Mouse (Mus musculus) limb, embryonic 11.5 days (tissue): ENCODE data around the gene Ssu72. TPM values are rescaled to one million over a fixed set of nuclear protein-coding genes. Genes with fewer than 3 reads are reported as not detected.
A peak's percentile ranks its signal among the peaks of the same experiment; 100 is the strongest.

Experiments
- ATAC-seq: fragments of 200-750 bp; cut with Nextera tagmentation; 2 replicates; pipeline ENCODE4 v1.8.0; 2017; ENCODE audit warnings: low read depth; ENCODE audit not compliant: insufficient number of reproducible peaks, low FRiP score, low TSS enrichment
- DNase-seq: peaks from one replicate; pipeline ENCODE4 v3.0.0-alpha.2; 2015; ENCODE audit warnings: low spot score
- H3K27ac ChIP-seq: fragments of 300-500 bp; sonication (generic); replicated peaks from 2 replicates; pipeline ENCODE4 v1.5.1; 2014; ENCODE audit warnings: low read depth, mild to moderate bottlenecking, low read length
- H3K27me3 ChIP-seq: fragments of 300-500 bp; sonication (generic); 2 replicates; pipeline ENCODE4 v1.6.1; 2014; ENCODE audit warnings: mild to moderate bottlenecking, low read length, mixed read lengths; ENCODE audit not compliant: control insufficient read depth, insufficient read depth
- H3K36me3 ChIP-seq: fragments of 300-500 bp; sonication (generic); 2 replicates; pipeline ENCODE4 v1.6.1; 2014; ENCODE audit warnings: mild to moderate bottlenecking, low read length, moderate library complexity, mixed read lengths; ENCODE audit not compliant: control insufficient read depth, insufficient read depth
- H3K4me1 ChIP-seq: fragments of 300-500 bp; sonication (generic); 2 replicates; pipeline ENCODE4 v1.6.1; 2014; ENCODE audit warnings: low read length, mixed read lengths; ENCODE audit not compliant: control insufficient read depth, insufficient read depth
- H3K4me2 ChIP-seq: fragments of 300-500 bp; sonication (generic); 2 replicates; pipeline ENCODE4 v1.6.1; 2014; ENCODE audit warnings: low read depth, mild to moderate bottlenecking, moderate library complexity; ENCODE audit not compliant: severe bottlenecking
- H3K4me3 ChIP-seq: fragments of 300-500 bp; sonication (generic); 2 replicates; pipeline ENCODE4 v1.5.1; 2014; ENCODE audit warnings: low read depth, low read length
- H3K9ac ChIP-seq: fragments of 300-500 bp; sonication (generic); 2 replicates; pipeline ENCODE4 v1.6.1; 2014; ENCODE audit warnings: mild to moderate bottlenecking, low read length
- H3K9me3 ChIP-seq: fragments of 300-500 bp; sonication (generic); 2 replicates; pipeline ENCODE4 v1.6.1; 2016; ENCODE audit warnings: low read length; ENCODE audit not compliant: control insufficient read depth
- WGBS: fragments of 180-500 bp; shearing (Covaris S2); extraction: QIAGEN DNeasy Blood & Tissue Kit; methylation state at CpG from one replicate; pipeline ENCODE4 v1.1.7; 2014; 5-methylcytosine and 5-hydroxymethylcytosine counted together
- polyA plus RNA-seq: library from polyadenylated mRNA; unstranded; fragments of >200 nt; fragmentation: Nextera tagmentation; extraction: Ambion mirVana; gene quantifications from 2 replicates; pipeline ENCODE4 v1.2.1, GENCODE M21; 2014

Gene Ssu72
- polyA plus RNA-seq, 1 experiment from 2014 or later: 145 TPM

DNA sequence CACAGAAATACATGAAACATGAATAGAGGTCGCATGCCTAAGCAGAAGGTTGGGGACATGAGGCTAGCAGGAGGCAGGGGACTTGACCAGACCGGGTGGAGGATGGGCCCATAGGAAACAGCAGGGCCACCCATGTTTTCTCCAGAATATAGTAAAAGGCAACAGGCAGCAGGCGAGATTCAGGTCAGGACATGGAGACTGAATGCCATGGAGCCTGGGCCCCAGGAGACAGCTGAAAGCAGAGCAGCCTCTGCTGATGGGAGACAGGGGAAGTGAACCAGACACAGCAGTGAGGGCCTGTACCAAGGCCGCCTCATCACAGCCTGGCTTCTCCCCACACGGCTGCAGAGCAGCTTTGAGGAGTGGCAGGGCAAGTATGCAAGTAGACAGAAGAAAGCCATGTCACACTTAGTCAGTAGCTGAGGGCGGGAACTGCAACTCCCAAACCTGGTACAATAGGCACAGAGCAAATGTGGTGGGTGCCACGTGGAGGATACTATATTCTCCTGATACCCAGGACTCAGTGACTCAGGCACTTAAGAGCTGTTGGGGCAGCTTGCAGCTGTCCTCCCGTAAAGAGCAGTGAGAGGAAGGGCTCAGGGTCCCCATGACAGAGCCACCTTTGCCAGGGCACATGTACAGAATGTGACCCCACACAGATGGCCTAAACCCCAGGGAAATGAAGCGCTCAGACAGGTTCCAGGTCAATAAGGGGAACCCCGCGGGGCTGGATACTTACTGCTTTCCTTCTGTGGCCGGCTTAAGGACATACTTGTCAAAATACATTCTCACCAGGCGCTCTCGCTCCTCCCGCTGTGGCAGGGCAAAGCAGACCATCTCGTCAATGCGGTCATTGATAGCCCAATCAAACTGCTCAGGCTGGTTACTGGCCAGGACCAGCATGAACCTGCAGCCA lies 42.2 kb downstream of the Ssu72 start:
- Histone ChIP-seq H3K4me2 (no peak overlapping the region), H3K27me3 (no peaks in the 10 kb centered on the region), H3K27ac (no peak overlapping the region), H3K9ac (no peak overlapping the region), H3K36me3 (peaks cover 41% of the 10 kb centered on the region), H3K4me1 (no peaks in the 10 kb centered on the region), H3K9me3 (no peaks in the 10 kb centered on the region), H3K4me3 (no peak overlapping the region)
- ATAC-seq: no peak
- WGBS: 89% methylated on average over 17 of the region's 17 CpGs
- DNase-seq: no peak

DNA sequence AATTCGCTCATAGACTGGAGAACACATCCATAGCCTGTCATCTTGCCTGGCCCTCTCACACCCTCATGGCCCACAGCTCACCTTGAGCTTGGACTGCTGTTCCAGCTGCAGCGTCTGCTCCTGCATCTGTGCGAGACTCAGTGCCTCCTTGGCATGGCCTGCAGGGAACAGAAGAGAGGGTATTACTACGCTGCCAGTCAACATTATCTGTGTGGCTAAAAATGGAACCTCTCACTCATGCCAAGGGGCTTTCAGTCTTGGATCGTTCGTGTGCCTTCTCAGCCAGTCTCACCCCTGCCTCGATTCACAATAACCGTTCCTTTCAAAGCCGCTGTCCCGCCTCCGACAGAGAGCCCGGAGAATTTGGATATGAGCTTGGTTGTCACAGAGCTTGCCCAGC lies 52.4 kb downstream of the Ssu72 start:
- Histone ChIP-seq H3K27me3 (no peaks in the 10 kb centered on the region), H3K36me3 (peaks cover 20% of the 10 kb centered on the region), H3K9ac (no peak overlapping the region), H3K9me3 (no peaks in the 10 kb centered on the region), H3K4me2 (no peak overlapping the region), H3K27ac (no peak overlapping the region), H3K4me1 (peaks cover 12% of the 10 kb centered on the region), H3K4me3 (no peak overlapping the region)
- 95% methylated on average over 12 of the region's 12 CpGs for WGBS
- ATAC-seq (no peak), DNase-seq (no peak)

DNA sequence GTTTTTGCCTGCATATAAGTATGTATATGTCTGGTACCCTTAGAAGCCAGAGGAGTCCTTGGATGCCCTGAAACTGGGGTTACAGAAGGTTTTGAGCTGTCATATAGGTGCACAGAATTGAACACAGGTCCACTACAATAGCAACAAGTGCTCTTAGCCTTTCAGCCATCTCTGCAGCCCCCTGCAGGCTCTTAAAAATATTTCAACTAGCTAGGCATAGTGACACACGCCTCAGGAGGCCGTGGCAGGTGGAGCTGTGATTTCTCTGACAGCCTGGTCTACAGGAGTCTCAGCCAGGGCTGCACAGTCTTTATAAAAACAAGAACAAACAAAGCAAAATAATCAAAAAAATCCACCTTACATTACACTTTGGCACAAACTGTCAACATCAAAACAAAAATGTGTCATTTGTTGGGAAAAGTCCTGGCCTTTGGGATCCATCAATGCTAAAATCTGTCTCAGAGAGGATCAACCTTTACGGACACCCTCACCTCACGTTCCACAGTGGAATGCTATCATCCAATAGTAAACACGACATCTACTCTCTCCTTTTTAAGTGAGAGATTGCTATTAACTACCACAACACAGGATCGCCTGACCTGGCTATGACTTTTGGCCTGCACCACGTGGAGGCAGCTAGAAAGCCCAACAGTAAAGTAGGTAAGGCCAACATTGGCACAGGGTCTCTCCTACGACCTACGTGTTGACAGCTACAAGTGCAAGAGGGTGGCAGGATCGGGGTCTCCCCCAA lies 55.4 kb downstream of the Ssu72 start:
- Histone ChIP-seq H3K4me3 (peak overlapping the region; percentile 89), H3K36me3 (peaks cover 11% of the 10 kb centered on the region), H3K9ac (peak overlapping the region; percentile 71), H3K4me2 (peak overlapping the region; percentile 85), H3K9me3 (no peaks in the 10 kb centered on the region), H3K27me3 (no peaks in the 10 kb centered on the region), H3K4me1 (peaks cover 12% of the 10 kb centered on the region), H3K27ac (no peak overlapping the region)
- DNase-seq (no peak), ATAC-seq (0 out of 2 replicates have a peak, but pooled peaks have one; percentile 15)
- 3% methylated on average over 10 of the region's 10 CpGs for WGBS

DNA sequence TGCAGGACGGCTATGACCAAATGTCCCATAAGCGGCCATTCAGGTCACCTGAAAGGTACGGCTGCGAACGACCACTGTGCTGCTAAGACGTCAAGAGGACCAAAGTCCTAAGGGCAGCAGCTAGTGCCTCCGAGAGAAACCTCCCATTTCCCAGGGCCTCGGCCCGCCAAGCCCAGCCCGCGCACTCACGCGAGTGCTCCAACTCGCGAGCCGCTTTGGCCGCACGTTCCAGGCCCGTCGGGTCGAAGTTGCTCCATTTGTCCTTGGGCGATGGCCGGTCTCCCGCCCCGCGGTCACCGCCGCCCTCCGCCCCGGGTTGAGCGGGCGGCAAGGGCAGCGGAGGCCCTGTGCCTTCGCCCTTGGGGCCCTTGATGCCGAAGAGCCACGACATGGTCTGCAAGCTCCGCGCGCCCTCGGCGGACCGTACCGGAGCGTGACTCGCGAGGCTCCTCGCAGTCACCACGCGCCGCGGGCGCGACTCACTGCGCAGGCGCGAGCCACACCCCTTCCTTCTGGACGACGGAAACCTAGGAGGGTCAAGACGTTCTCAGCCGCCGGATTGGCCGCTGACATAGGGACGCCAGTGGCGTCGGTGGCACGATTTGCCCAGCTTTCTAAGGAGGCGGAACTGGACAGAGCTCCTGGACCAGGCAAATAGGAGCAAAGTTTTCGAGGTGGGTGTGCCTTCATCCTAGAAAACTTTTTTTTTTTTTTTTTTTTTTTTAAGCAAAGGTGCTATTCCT lies 56.2 kb downstream of the Ssu72 start, which contains the start of gene Atad3a:
TSS of gene Atad3a (minus strand) at position 481 of the 743 bp plus-strand sequence.
- under 1% methylated on average over 68 of the region's 68 CpGs for WGBS
- Histone ChIP-seq H3K27me3 (no peaks in the 10 kb centered on the region), H3K9me3 (no peaks in the 10 kb centered on the region), H3K4me2 (peak within 1 kb of the TSS; percentile 85), H3K4me1 (peaks cover 12% of the 10 kb centered on the region), H3K36me3 (peaks cover 7% of the 10 kb centered on the region), H3K4me3 (peak within 1 kb of the TSS; percentile 89), H3K27ac (no peak within 1 kb of the TSS), H3K9ac (peak within 1 kb of the TSS; percentile 78)
- ATAC-seq (peak; percentile 96), DNase-seq (peak; percentile 97)

DNA sequence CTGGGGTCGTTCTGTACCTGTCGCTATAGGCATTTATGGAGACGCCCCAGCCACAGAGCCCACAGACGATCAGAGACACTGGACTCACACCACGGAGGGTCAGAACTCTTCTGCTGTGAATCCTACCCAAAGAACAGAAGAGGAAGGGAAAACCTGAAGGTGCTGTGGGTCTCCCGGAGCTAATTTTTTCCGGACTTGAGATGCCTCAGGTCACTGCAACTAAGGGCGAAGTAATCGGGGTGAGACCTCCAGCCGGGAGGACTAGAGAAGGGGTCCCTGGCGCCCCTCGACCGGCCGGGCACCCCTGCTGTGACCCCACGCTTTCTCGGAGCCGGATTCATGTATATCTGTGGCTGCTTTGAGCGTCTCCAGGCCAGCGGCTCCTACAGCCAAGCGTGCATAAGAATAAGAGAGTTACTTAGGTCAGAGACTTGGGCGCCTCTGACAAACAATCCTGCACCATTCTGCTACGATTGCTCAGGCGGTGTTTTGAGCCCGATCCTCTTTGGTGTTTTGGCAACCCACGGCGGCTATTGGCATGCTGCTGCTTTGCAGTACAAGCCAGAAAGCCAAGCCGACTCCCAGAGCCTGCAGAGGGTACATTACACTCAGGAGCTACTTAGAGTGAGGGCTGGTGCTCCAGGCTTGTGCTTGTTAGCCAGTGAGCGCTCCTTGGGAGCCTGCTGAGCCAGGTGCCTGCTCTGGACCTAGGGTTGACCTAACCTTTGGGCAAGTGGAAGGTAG lies 56.9 kb downstream of the Ssu72 start:
- Histone ChIP-seq H3K36me3 (peaks cover 3% of the 10 kb centered on the region; the same call in 1 of the 2 replicates), H3K4me2 (peak overlapping the region; percentile 82), H3K4me3 (peak overlapping the region; percentile 89), H3K4me1 (peaks cover 12% of the 10 kb centered on the region), H3K27ac (no peak overlapping the region), H3K27me3 (no peaks in the 10 kb centered on the region), H3K9me3 (no peaks in the 10 kb centered on the region), H3K9ac (peak overlapping the region; percentile 78)
- WGBS: 3% methylated on average over 28 of the region's 28 CpGs
- ATAC-seq (0 out of 2 replicates have a peak, but pooled peaks have one; percentile 14), DNase-seq (no peak)

DNA sequence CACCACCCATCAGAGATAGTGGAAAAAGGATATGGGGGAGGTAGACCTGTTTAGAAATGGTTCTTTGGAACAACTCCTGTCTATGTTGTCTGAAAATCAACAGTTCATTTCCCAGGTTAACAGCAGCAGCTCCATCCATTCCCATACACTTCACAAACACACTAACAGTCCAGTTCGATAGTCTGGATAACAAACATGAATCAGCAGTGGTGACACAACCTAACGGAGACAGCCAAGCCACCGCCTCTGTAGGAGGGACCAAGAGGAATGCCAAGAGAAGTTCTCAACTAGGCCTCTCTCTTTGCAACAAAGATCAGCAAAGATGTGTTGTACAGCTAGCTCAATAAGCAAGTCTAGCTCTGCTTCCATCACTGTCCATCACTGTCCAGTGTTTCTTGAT lies 57.8 kb downstream of the Ssu72 start:
- Histone ChIP-seq H3K9ac (no peak overlapping the region), H3K9me3 (no peaks in the 10 kb centered on the region), H3K36me3 (peaks cover 3% of the 10 kb centered on the region; the same call in 1 of the 2 replicates), H3K4me2 (no peak overlapping the region), H3K4me3 (no peak overlapping the region), H3K4me1 (peaks cover 12% of the 10 kb centered on the region), H3K27me3 (no peaks in the 10 kb centered on the region), H3K27ac (no peak overlapping the region)
- DNase-seq (no peak), ATAC-seq (no peak)
- 93% methylated on average over 3 of the region's 3 CpGs for WGBS

DNA sequence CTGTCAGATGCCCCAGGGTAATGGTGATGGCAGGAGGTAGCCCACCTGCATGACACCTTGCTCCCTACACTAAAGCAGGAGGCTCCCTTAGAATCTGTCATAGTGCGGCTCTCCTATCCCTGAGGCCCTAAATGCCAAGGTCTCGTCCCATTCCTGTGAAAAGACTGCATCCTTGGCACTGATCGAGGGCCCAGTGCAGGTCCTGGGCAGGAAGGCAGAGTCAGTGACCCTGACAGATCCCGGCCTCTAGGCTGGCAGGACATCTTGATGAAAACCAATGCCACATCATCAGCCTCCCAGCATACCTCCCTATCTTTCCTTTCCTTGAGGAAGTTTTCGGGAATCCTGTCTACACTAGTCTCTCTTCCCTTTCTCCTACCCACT lies 64.9 kb downstream of the Ssu72 start:
- WGBS: 64% methylated on average over 5 of the region's 5 CpGs
- Histone ChIP-seq H3K4me2 (peak overlapping the region; percentile 81), H3K27me3 (no peaks in the 10 kb centered on the region), H3K4me1 (peaks cover 14% of the 10 kb centered on the region; the same call in 1 of the 2 replicates), H3K9ac (peak overlapping the region; percentile 91), H3K36me3 (no peaks in the 10 kb centered on the region), H3K4me3 (peak overlapping the region; percentile 49), H3K27ac (0 out of 2 replicates have a peak overlapping the region, but pooled peaks have one; percentile 3), H3K9me3 (no peaks in the 10 kb centered on the region)
- no peak for ATAC-seq
- no peak for DNase-seq
